28 mouse cellular contexts compared by ENCODE assay signal in genomic region chr15:92200326-92200985, GRCm38 (mm10).
A peak's percentile ranks its signal among the peaks of the same experiment; 100 is the strongest.
DNase-seq lines count a peak whose midpoint lies in the region; ATAC-seq and TF ChIP-seq lines count a peak whose summit lies in the region.
"Had no signal": no experiment of that assay in that cellular context is flagged by ENCODE, and none has a peak within 500 bp of the region (broad histone marks: within the 10 kb centered on the region; RNA-seq: fewer than 3 reads in every experiment).

No protein-coding gene starts in this region.

- no peaks in the 10 kb centered on the region for H3K36me3 ChIP-seq in forebrain, embryonic 14.5 days (ENCODE audit: control insufficient read depth, insufficient read depth, low read length)
- H3K36me3 ChIP-seq in forebrain, embryonic 13.5 days (ENCODE audit: poor library complexity, severe bottlenecking) = no peaks in the 10 kb centered on the region
- no peaks in the 10 kb centered on the region for H3K36me3 ChIP-seq in midbrain, embryonic 14.5 days (ENCODE audit: control insufficient read depth, insufficient read depth, low read length)
- no peaks in the 10 kb centered on the region for H3K36me3 ChIP-seq in midbrain, embryonic 10.5 days
- H3K36me3 ChIP-seq: embryonic facial prominence, embryonic 10.5 days; forebrain, embryonic 10.5 days; G1E; limb, embryonic 12.5 days; midbrain, embryonic 12.5 days; neural tube, embryonic 13.5 days had no signal

- no peaks in the 10 kb centered on the region for H3K27me3 ChIP-seq in forebrain, embryonic 14.5 days (replicated peaks; ENCODE audit: control insufficient read depth, insufficient read depth, low read length)
- no peaks in the 10 kb centered on the region for H3K27me3 ChIP-seq in forebrain, embryonic 13.5 days
- H3K27me3 ChIP-seq in midbrain, embryonic 14.5 days (ENCODE audit: control insufficient read depth, insufficient read depth, low read length) = no peaks in the 10 kb centered on the region
- no peaks in the 10 kb centered on the region for H3K27me3 ChIP-seq in midbrain, embryonic 10.5 days (ENCODE audit: low read depth, poor library complexity, severe bottlenecking)
- H3K27me3 ChIP-seq: CH12.LX; limb, embryonic 12.5 days; midbrain, embryonic 12.5 days; neural tube, embryonic 13.5 days had no signal

- no peaks in the 10 kb centered on the region for H3K9me3 ChIP-seq in forebrain, embryonic 14.5 days (replicated peaks; ENCODE audit: control insufficient read depth, low read length)
- no peaks in the 10 kb centered on the region for H3K9me3 ChIP-seq in forebrain, embryonic 13.5 days (replicated peaks)
- H3K9me3 ChIP-seq in midbrain, embryonic 14.5 days (ENCODE audit: control insufficient read depth, low read length) = no peaks in the 10 kb centered on the region
- H3K9me3 ChIP-seq in midbrain, embryonic 10.5 days (replicated peaks) = no peaks in the 10 kb centered on the region
- H3K9me3 ChIP-seq: embryonic facial prominence, embryonic 10.5 days; forebrain, embryonic 10.5 days; limb, embryonic 12.5 days; midbrain, embryonic 12.5 days; neural tube, embryonic 13.5 days had no signal

- TF ChIP-seq CTCF in layer of hippocampus, adult 2 months (conservative IDR thresholded peaks at IDR 0.05) = no peak

- no peak overlapping the region for H3K4me3 ChIP-seq in forebrain, embryonic 14.5 days (ENCODE audit: low read depth, low read length)
- no peak overlapping the region for H3K4me3 ChIP-seq in forebrain, embryonic 13.5 days
- H3K4me3 ChIP-seq in midbrain, embryonic 14.5 days (replicated peaks; ENCODE audit: low read depth, low read length) = no peak overlapping the region
- no peak overlapping the region for H3K4me3 ChIP-seq in midbrain, embryonic 10.5 days
- no peak overlapping the region for H3K4me3 ChIP-seq in layer of hippocampus, adult 2 months
- H3K4me3 ChIP-seq: embryonic facial prominence, embryonic 10.5 days; forebrain, embryonic 10.5 days; heart, adult 2 months; limb, embryonic 12.5 days; midbrain, embryonic 12.5 days; myocyte; neural tube, embryonic 13.5 days had no signal

- intact Hi-C loops in left cerebral cortex, postnatal 25 days (cut with DNase I) = no loop called here

- no peaks in the 10 kb centered on the region for H3K4me1 ChIP-seq in forebrain, embryonic 14.5 days (ENCODE audit: control insufficient read depth, insufficient read depth, low read length)
- no peaks in the 10 kb centered on the region for H3K4me1 ChIP-seq in forebrain, embryonic 13.5 days
- H3K4me1 ChIP-seq in midbrain, embryonic 14.5 days (ENCODE audit: control insufficient read depth, insufficient read depth, low read length) = no peaks in the 10 kb centered on the region
- no peaks in the 10 kb centered on the region for H3K4me1 ChIP-seq in midbrain, embryonic 10.5 days
- H3K4me1 ChIP-seq: embryonic facial prominence, embryonic 10.5 days; forebrain, embryonic 10.5 days; limb, embryonic 12.5 days; midbrain, embryonic 12.5 days; neural tube, embryonic 13.5 days had no signal

- no peak overlapping the region for H3K4me2 ChIP-seq in forebrain, embryonic 14.5 days (ENCODE audit: low read length)
- no peak overlapping the region for H3K4me2 ChIP-seq in forebrain, embryonic 13.5 days
- H3K4me2 ChIP-seq in midbrain, embryonic 14.5 days (ENCODE audit: low read length) = no peak overlapping the region
- H3K4me2 ChIP-seq: limb, embryonic 12.5 days; liver, embryonic 11.5 days; midbrain, embryonic 12.5 days; neural tube, embryonic 13.5 days had no signal

- DNase-seq in forebrain, embryonic 14.5 days (ENCODE audit: low spot score) = peak; percentile 33
- DNase-seq in midbrain, embryonic 14.5 days = peak; percentile 16
- DNase-seq in midbrain, embryonic 10.5 days (ENCODE audit: low spot score) = no peak
- DNase-seq in cerebellum, postnatal 25 days = peak; percentile 22 to 37
- DNase-seq in layer of hippocampus, adult 2 months (ENCODE audit: low spot score in 2 of 2) = no peak
- DNase-seq in left cerebral cortex, postnatal 25 days (ENCODE audit: low spot score in 2 of 2) = no peak
- DNase-seq: B cell, adult 2 months; gastrocnemius, postnatal 36 days; heart, adult 2 months; heart, postnatal 36 days; kidney, adult 8-10 months; kidney, postnatal 10 days; lung, adult 18-20 months; lung, postnatal 10 days; right cerebral cortex, adult 18-20 months; right cerebral cortex, postnatal 4 days; thymus, postnatal 14 days had no signal

- H3K27ac ChIP-seq in forebrain, embryonic 14.5 days (ENCODE audit: low read depth, low read length) = no peak overlapping the region
- no peak overlapping the region for H3K27ac ChIP-seq in forebrain, embryonic 13.5 days
- peak overlapping the region; percentile 26; the same call in 1 of the 2 replicates for H3K27ac ChIP-seq in midbrain, embryonic 14.5 days (replicated peaks; ENCODE audit: low read depth, low read length)
- no peak overlapping the region for H3K27ac ChIP-seq in midbrain, embryonic 10.5 days (replicated peaks)
- H3K27ac ChIP-seq in layer of hippocampus, adult 2 months = no peak overlapping the region
- H3K27ac ChIP-seq: embryonic facial prominence, embryonic 10.5 days; forebrain, embryonic 10.5 days; heart, adult 2 months; limb, embryonic 12.5 days; midbrain, embryonic 12.5 days; neural tube, embryonic 13.5 days had no signal

- 75% methylated on average over 6 of the region's 6 CpGs for WGBS in forebrain, embryonic 14.5 days
- 64% methylated on average over 6 of the region's 6 CpGs for WGBS in forebrain, embryonic 13.5 days
- 74% methylated on average over 6 of the region's 6 CpGs for WGBS in midbrain, embryonic 14.5 days
- WGBS in midbrain, embryonic 10.5 days = 85% methylated on average over 6 of the region's 6 CpGs

- no peak overlapping the region for H3K9ac ChIP-seq in forebrain, embryonic 14.5 days (ENCODE audit: low read length)
- H3K9ac ChIP-seq in forebrain, embryonic 13.5 days = no peak overlapping the region
- H3K9ac ChIP-seq in midbrain, embryonic 14.5 days (replicated peaks; ENCODE audit: low read length) = no peak overlapping the region
- H3K9ac ChIP-seq: limb, embryonic 12.5 days; midbrain, embryonic 12.5 days; neural tube, embryonic 13.5 days had no signal

- no peak for ATAC-seq in forebrain, embryonic 14.5 days
- no peak for ATAC-seq in forebrain, embryonic 13.5 days
- no peak for ATAC-seq in midbrain, embryonic 14.5 days (ENCODE audit: low FRiP score, low TSS enrichment)
- ATAC-seq: Patski had no signal

Comparison
In these comparisons a context has a peak if more than half of its experiments do, and no peak if none do; other contexts are left out.
1. DNase-seq: peak in forebrain, embryonic 14.5 days (single experiment), midbrain, embryonic 14.5 days (single experiment) and cerebellum, postnatal 25 days (2 of 2); none in midbrain, embryonic 10.5 days (single experiment), layer of hippocampus, adult 2 months (0 of 2) and left cerebral cortex, postnatal 25 days (0 of 2).